Mouse (Mus musculus): ENCODE data around the gene Strn. TPM values are rescaled to one million over a fixed set of nuclear protein-coding genes. Genes with fewer than 3 reads are reported as not detected.
"Not testable (repeated sequence)": the region's sequence is repeated elsewhere in the genome, so short reads cannot be mapped to it uniquely, and the experiment has no call there.

The Strn gene
- total RNA-seq, 1 experiment from 2014 or later: 50.8 TPM

- ATAC-seq (replicated peaks; ENCODE audit: low read depth, poor library complexity, severe bottlenecking): no peak
Observed at GRCm38 (mm10) chr17:78719086-78719485, 17.9 kb downstream of the Strn start.

- no peak for ATAC-seq (replicated peaks; ENCODE audit: low read depth, poor library complexity, severe bottlenecking)
Observed at GRCm38 (mm10) chr17:78710258-78710657, 26.7 kb downstream of the Strn start.

GRCm38 (mm10) chr17:78708422-78708821 is 28.6 kb downstream of the Strn start:
- ATAC-seq (replicated peaks; ENCODE audit: low read depth, poor library complexity, severe bottlenecking): peak; percentile 98

GRCm38 (mm10) chr17:78702988-78703387 is 34.0 kb downstream of the Strn start:
- ATAC-seq (replicated peaks; ENCODE audit: low read depth, poor library complexity, severe bottlenecking): no peak

GRCm38 (mm10) chr17:78698965-78699364 is 38.0 kb downstream of the Strn start:
- no peak; the same call in 1 of the 2 replicates for ATAC-seq (replicated peaks; ENCODE audit: low read depth, poor library complexity, severe bottlenecking)

GRCm38 (mm10) chr17:78697462-78697861 is 39.5 kb downstream of the Strn start:
- no peak for ATAC-seq (replicated peaks; ENCODE audit: low read depth, poor library complexity, severe bottlenecking)

GRCm38 (mm10) chr17:78696922-78697321 is 40.1 kb downstream of the Strn start:
- ATAC-seq (replicated peaks; ENCODE audit: low read depth, poor library complexity, severe bottlenecking): no peak

GRCm38 (mm10) chr17:78689231-78689630 is 47.8 kb downstream of the Strn start:
- not testable (repeated sequence) for ATAC-seq (replicated peaks; ENCODE audit: low read depth, poor library complexity, severe bottlenecking)

- ATAC-seq (replicated peaks; ENCODE audit: low read depth, poor library complexity, severe bottlenecking): 0 out of 2 replicates have a peak, but pooled peaks have one; percentile 52
Observed at GRCm38 (mm10) chr17:78687971-78688370, 49.0 kb downstream of the Strn start.

GRCm38 (mm10) chr17:78685004-78685403 is 52.0 kb downstream of the Strn start:
- ATAC-seq (replicated peaks; ENCODE audit: low read depth, poor library complexity, severe bottlenecking): no peak

- ATAC-seq (replicated peaks; ENCODE audit: low read depth, poor library complexity, severe bottlenecking): no peak
Observed at GRCm38 (mm10) chr17:78682351-78682750, 54.6 kb downstream of the Strn start.

- no peak for ATAC-seq (replicated peaks; ENCODE audit: low read depth, poor library complexity, severe bottlenecking)
Observed at GRCm38 (mm10) chr17:78679503-78679902, 57.5 kb downstream of the Strn start.

- ATAC-seq (replicated peaks; ENCODE audit: low read depth, poor library complexity, severe bottlenecking): no peak
Observed at GRCm38 (mm10) chr17:78676813-78677212, 60.2 kb downstream of the Strn start.

GRCm38 (mm10) chr17:78664962-78665545 is 71.9 kb downstream of the Strn start:
- no peak for ATAC-seq (replicated peaks; ENCODE audit: low read depth, poor library complexity, severe bottlenecking)

GRCm38 (mm10) chr17:78654841-78655240 is 82.2 kb downstream of the Strn start:
- ATAC-seq (replicated peaks; ENCODE audit: low read depth, poor library complexity, severe bottlenecking): no peak

- no peak for ATAC-seq (replicated peaks; ENCODE audit: low read depth, poor library complexity, severe bottlenecking)
Observed at GRCm38 (mm10) chr17:78643853-78644475, 93.0 kb downstream of the Strn start.

- ATAC-seq (replicated peaks; ENCODE audit: low read depth, poor library complexity, severe bottlenecking): no peak
Observed at GRCm38 (mm10) chr17:78642259-78642658, 94.7 kb downstream of the Strn start.

- no peak for ATAC-seq (replicated peaks; ENCODE audit: low read depth, poor library complexity, severe bottlenecking)
Observed at GRCm38 (mm10) chr17:78640387-78640786, 96.6 kb downstream of the Strn start.

GRCm38 (mm10) chr17:78639099-78639498 is 97.9 kb downstream of the Strn start:
- ATAC-seq (replicated peaks; ENCODE audit: low read depth, poor library complexity, severe bottlenecking): no peak

GRCm38 (mm10) chr17:78637140-78637539 is 99.9 kb downstream of the Strn start:
- ATAC-seq (replicated peaks; ENCODE audit: low read depth, poor library complexity, severe bottlenecking): no peak

- ATAC-seq (replicated peaks; ENCODE audit: low read depth, poor library complexity, severe bottlenecking): no peak
Observed at GRCm38 (mm10) chr17:78635616-78636015, 101.4 kb downstream of the Strn start.

- ATAC-seq (replicated peaks; ENCODE audit: low read depth, poor library complexity, severe bottlenecking): no peak
Observed at GRCm38 (mm10) chr17:78624941-78625340, 112.1 kb downstream of the Strn start.
